Mouse (Mus musculus): ENCODE results near the gene Adam12. TPM values are rescaled to one million over a fixed set of nuclear protein-coding genes. Genes with fewer than 3 reads are reported as not detected.

Gene Adam12
- polyA plus RNA-seq, 1 experiment from 2014 or later = 0.57 TPM

DNA sequence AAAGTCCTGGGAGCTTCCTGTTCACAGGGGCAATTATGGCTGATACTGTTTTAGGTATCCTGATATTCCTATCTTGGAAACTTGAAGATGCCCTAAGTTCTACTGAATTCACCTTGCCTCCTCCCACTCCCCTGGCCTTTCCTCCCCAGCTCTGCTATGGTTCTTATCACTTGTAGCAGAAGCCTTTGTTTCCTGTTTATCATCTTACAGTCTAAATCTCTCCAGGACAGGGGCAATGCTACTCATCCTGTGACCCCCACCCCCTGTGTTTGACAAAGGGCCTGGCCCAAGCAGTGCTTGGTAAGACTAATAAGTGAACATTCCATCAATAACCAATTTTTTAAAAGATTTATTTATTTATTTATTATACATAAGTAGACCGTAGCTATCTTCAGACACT is 8.6 kb upstream of the Adam12 start:
- Histone ChIP-seq H3K27ac (replicated peaks) (no peak overlapping the region), H3K9ac (ENCODE audit: low read length) (no peak overlapping the region), H3K4me1 (replicated peaks; ENCODE audit: control insufficient read depth, insufficient read depth) (no peaks in the 10 kb centered on the region), H3K9me3 (ENCODE audit: control insufficient read depth, low read length) (no peaks in the 10 kb centered on the region), H3K36me3 (ENCODE audit: control insufficient read depth, insufficient read depth, low read length) (no peaks in the 10 kb centered on the region), H3K4me2 (replicated peaks; ENCODE audit: low read depth) (no peak overlapping the region), H3K4me3 (ENCODE audit: low read depth, low read length) (no peak overlapping the region), H3K27me3 (ENCODE audit: control insufficient read depth, insufficient read depth, low read length) (no peaks in the 10 kb centered on the region)
- DNase-seq (ENCODE audit: low spot score) (no peak), ATAC-seq (ENCODE audit: low FRiP score, low TSS enrichment) (no peak)
- TF ChIP-seq EP300 (optimal IDR thresholded peaks at IDR 0.05) = no peak
- TF ChIP-seq CTCF (IDR thresholded peaks at IDR 0.05; ENCODE audit: low read depth) = no peak
- 93% methylated on average over 1 of the region's 1 CpGs for WGBS

DNA sequence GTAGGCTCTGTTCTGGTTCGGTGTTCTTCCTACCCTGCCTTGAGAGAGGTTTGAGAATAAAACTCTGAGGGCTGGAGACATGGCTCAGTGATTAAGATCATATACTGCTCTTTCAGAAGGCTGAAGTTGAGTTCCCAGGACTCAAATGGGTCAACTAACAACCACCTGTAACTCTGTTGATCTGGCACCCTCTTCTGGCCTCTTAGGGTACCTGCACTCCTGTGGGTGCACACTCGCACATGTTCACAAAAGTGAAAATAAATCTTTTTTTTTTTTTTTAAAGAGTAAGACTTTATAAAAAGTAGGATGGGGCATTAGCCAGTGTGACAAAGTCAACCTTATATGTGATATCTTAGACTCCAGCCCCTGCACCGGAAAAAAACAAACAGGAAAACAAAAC is 6.9 kb upstream of the Adam12 start:
- no peaks in the 10 kb centered on the region for H3K9me3 ChIP-seq (ENCODE audit: control insufficient read depth, low read length)
- no peaks in the 10 kb centered on the region for H3K4me1 ChIP-seq (replicated peaks; ENCODE audit: control insufficient read depth, insufficient read depth)
- H3K4me2 ChIP-seq (replicated peaks; ENCODE audit: low read depth) = no peak overlapping the region
- TF ChIP-seq EP300 (optimal IDR thresholded peaks at IDR 0.05) (no peak), CTCF (IDR thresholded peaks at IDR 0.05; ENCODE audit: low read depth) (peak; percentile 25; the same call in 1 of the 2 replicates)
- ATAC-seq (ENCODE audit: low FRiP score, low TSS enrichment) (no peak), DNase-seq (ENCODE audit: low spot score) (no peak)
- H3K4me3 ChIP-seq (ENCODE audit: low read depth, low read length) = no peak overlapping the region
- no peak overlapping the region for H3K9ac ChIP-seq (ENCODE audit: low read length)
- H3K36me3 ChIP-seq (ENCODE audit: control insufficient read depth, insufficient read depth, low read length) = no peaks in the 10 kb centered on the region
- no peaks in the 10 kb centered on the region for H3K27me3 ChIP-seq (ENCODE audit: control insufficient read depth, insufficient read depth, low read length)
- WGBS = 96% methylated on average over 3 of the region's 3 CpGs
- no peak overlapping the region for H3K27ac ChIP-seq (replicated peaks)

DNA sequence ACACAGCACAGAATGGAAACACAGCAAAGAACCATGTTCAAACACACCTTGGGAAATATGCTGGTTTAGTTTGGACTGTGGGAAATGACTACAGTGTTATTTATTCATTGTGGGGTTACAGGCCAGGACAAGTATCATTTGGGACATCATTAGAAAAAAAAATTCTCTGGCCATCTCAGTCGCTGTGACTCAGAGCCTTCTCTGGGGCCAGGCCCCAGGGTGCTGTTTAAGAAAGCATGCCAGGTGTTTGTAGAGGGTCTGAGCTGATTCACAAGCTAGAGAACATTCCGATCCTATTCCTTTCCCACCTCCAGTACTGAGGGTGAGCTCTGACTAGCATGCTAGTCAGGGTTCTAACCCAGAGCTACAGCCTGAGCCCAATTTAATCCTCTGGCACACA is 5.4 kb upstream of the Adam12 start:
- Histone ChIP-seq H3K36me3 (ENCODE audit: control insufficient read depth, insufficient read depth, low read length) (no peaks in the 10 kb centered on the region), H3K27ac (replicated peaks) (no peak overlapping the region), H3K9me3 (ENCODE audit: control insufficient read depth, low read length) (no peaks in the 10 kb centered on the region), H3K9ac (ENCODE audit: low read length) (no peak overlapping the region), H3K4me1 (replicated peaks; ENCODE audit: control insufficient read depth, insufficient read depth) (no peaks in the 10 kb centered on the region), H3K4me2 (replicated peaks; ENCODE audit: low read depth) (no peak overlapping the region), H3K4me3 (ENCODE audit: low read depth, low read length) (no peak overlapping the region), H3K27me3 (ENCODE audit: control insufficient read depth, insufficient read depth, low read length) (no peaks in the 10 kb centered on the region)
- 65% methylated on average over 2 of the region's 2 CpGs for WGBS
- no peak for TF ChIP-seq EP300 (optimal IDR thresholded peaks at IDR 0.05)
- TF ChIP-seq CTCF (IDR thresholded peaks at IDR 0.05; ENCODE audit: low read depth) = no peak
- ATAC-seq (ENCODE audit: low FRiP score, low TSS enrichment) (no peak), DNase-seq (ENCODE audit: low spot score) (no peak)

DNA sequence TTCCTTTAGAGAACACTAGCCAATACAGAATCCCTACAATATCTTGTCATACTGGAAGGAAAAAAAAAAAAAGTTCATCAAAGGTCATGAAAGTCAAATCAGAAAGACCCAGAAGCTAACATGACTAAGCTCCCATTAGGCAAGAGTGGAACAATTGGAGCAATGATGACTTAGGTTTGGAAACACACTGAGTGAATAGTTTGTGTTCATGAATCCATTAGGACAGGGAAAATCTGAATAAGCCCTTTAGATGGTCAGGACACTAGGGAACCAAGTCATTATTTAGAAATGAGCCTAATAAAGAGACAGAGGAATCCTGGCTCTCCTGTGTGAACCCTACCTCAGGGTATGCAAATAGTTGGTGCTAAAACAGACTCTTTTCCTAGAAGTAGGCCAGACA is 4.8 kb upstream of the Adam12 start:
- TF ChIP-seq CTCF (IDR thresholded peaks at IDR 0.05; ENCODE audit: low read depth) = no peak
- TF ChIP-seq EP300 (optimal IDR thresholded peaks at IDR 0.05) = no peak
- no peaks in the 10 kb centered on the region for H3K4me1 ChIP-seq (replicated peaks; ENCODE audit: control insufficient read depth, insufficient read depth)
- no peaks in the 10 kb centered on the region for H3K27me3 ChIP-seq (ENCODE audit: control insufficient read depth, insufficient read depth, low read length)
- ATAC-seq (ENCODE audit: low FRiP score, low TSS enrichment) = no peak
- no peaks in the 10 kb centered on the region for H3K36me3 ChIP-seq (ENCODE audit: control insufficient read depth, insufficient read depth, low read length)
- no peak overlapping the region for H3K27ac ChIP-seq (replicated peaks)
- DNase-seq (ENCODE audit: low spot score) = no peak
- H3K9ac ChIP-seq (ENCODE audit: low read length) = no peak overlapping the region
- H3K4me3 ChIP-seq (ENCODE audit: low read depth, low read length) = no peak overlapping the region
- no peak overlapping the region for H3K4me2 ChIP-seq (replicated peaks; ENCODE audit: low read depth)
- no peaks in the 10 kb centered on the region for H3K9me3 ChIP-seq (ENCODE audit: control insufficient read depth, low read length)

DNA sequence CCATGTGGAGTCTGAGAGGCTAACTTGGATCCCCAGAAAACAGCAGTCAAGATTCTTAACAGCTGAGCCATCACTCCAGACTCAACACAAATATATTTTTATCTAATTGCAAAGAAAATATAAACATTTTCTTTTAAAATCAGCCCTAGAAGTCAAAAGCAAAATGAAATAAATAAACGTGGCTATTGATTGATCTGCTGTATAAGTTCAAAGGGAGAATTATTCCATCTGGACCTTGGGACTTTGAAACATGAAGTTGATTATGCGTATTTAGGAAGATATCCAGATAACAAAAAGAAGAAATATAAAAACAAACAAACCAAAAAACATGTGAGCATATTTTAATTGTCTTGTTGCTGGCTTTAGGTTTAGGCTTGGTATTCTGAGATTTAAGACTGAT is 3.6 kb upstream of the Adam12 start:
- no peak overlapping the region for H3K9ac ChIP-seq (ENCODE audit: low read length)
- H3K36me3 ChIP-seq (ENCODE audit: control insufficient read depth, insufficient read depth, low read length) = no peaks in the 10 kb centered on the region
- H3K27me3 ChIP-seq (ENCODE audit: control insufficient read depth, insufficient read depth, low read length) = no peaks in the 10 kb centered on the region
- no peak overlapping the region for H3K27ac ChIP-seq (replicated peaks)
- ATAC-seq (ENCODE audit: low FRiP score, low TSS enrichment) = no peak
- H3K4me2 ChIP-seq (replicated peaks; ENCODE audit: low read depth) = no peak overlapping the region
- no peaks in the 10 kb centered on the region for H3K4me1 ChIP-seq (replicated peaks; ENCODE audit: control insufficient read depth, insufficient read depth)
- H3K4me3 ChIP-seq (ENCODE audit: low read depth, low read length) = no peak overlapping the region
- no peak for TF ChIP-seq CTCF (IDR thresholded peaks at IDR 0.05; ENCODE audit: low read depth)
- no peak for TF ChIP-seq EP300 (optimal IDR thresholded peaks at IDR 0.05)
- WGBS = 70% methylated on average over 2 of the region's 2 CpGs
- no peak for DNase-seq (ENCODE audit: low spot score)
- H3K9me3 ChIP-seq (ENCODE audit: control insufficient read depth, low read length) = no peaks in the 10 kb centered on the region

DNA sequence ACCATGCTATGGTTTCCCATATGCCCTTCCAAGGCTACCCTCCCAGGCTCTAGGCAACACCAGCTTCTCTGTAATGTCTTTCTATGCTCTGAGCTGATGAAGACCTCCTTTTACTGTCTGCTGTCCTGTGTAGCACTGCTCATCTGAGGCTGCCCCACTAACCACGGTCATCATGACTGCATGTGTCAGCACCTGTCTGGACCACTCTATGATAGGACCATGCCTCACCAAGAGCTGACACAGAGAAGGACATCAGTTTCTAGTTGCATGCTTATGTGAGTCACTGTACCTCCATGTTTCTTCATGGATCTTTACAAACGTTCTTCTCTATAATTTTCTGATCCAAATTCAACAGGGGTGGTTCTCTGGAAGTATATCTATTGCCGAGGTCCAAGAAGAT is 1.2 kb downstream of the Adam12 start:
- H3K4me1 ChIP-seq (replicated peaks; ENCODE audit: control insufficient read depth, insufficient read depth) = no peaks in the 10 kb centered on the region
- ATAC-seq (ENCODE audit: low FRiP score, low TSS enrichment) (no peak), DNase-seq (ENCODE audit: low spot score) (no peak)
- H3K27me3 ChIP-seq (ENCODE audit: control insufficient read depth, insufficient read depth, low read length) = no peaks in the 10 kb centered on the region
- WGBS = 78% methylated on average over 3 of the region's 3 CpGs
- H3K9me3 ChIP-seq (ENCODE audit: control insufficient read depth, low read length) = no peaks in the 10 kb centered on the region
- TF ChIP-seq EP300 (optimal IDR thresholded peaks at IDR 0.05) = no peak
- no peak for TF ChIP-seq CTCF (IDR thresholded peaks at IDR 0.05; ENCODE audit: low read depth)
- H3K27ac ChIP-seq (replicated peaks) = no peak overlapping the region
- no peak overlapping the region for H3K9ac ChIP-seq (ENCODE audit: low read length)
- no peak overlapping the region for H3K4me3 ChIP-seq (ENCODE audit: low read depth, low read length)
- no peak overlapping the region for H3K4me2 ChIP-seq (replicated peaks; ENCODE audit: low read depth)
- H3K36me3 ChIP-seq (ENCODE audit: control insufficient read depth, insufficient read depth, low read length) = no peaks in the 10 kb centered on the region

Data from stomach, postnatal 0 days (tissue).